Mouse (Mus musculus) hematopoietic stem cell, adult 5-6 weeks (primary cell): ENCODE results near the gene Tbcel. TPM values are rescaled to one million over a fixed set of nuclear protein-coding genes. Genes with fewer than 3 reads are reported as not detected.

Source experiments
- ATAC-seq, 2 experiments: fragments of 125-278 bp in 1 of 2; replicated peaks in 1 of 2; 2 replicates each; pipeline ENCODE4 v1.8.0; 2016 to 2017; ENCODE audit warnings: inconsistent platforms in 2 of 2, mild to moderate bottlenecking in 2 of 2, moderate number of reproducible peaks in 2 of 2, low read depth in 1 of 2, moderate TSS enrichment in 1 of 2; ENCODE audit not compliant: low FRiP score in 2 of 2, poor library complexity in 2 of 2, severe bottlenecking in 2 of 2, insufficient read depth in 1 of 2, low TSS enrichment in 1 of 2
- total RNA-seq: library from RNA; stranded (forward); fragments of 172-1452, 232-1000 nt; gene quantifications from 2 replicates; pipeline ENCODE4 v1.2.3, GENCODE M21; 2017

Gene Tbcel
- total RNA-seq, 1 experiment from 2014 or later: 33.9 TPM

GRCm38 (mm10) chr9:42491780-42492179, 15.8 kb downstream of the Tbcel start:
- no peak for ATAC-seq

GRCm38 (mm10) chr9:42490589-42491382, 16.8 kb downstream of the Tbcel start:
- ATAC-seq: no peak

GRCm38 (mm10) chr9:42488071-42488470, 19.5 kb downstream of the Tbcel start:
- no peak for ATAC-seq

- no peak for ATAC-seq
Observed at GRCm38 (mm10) chr9:42486913-42487312, 20.7 kb downstream of the Tbcel start.

GRCm38 (mm10) chr9:42484667-42485066, 22.9 kb downstream of the Tbcel start:
- no peak for ATAC-seq

GRCm38 (mm10) chr9:42482944-42483343, 24.7 kb downstream of the Tbcel start:
- no peak for ATAC-seq

- no peak for ATAC-seq
Observed at GRCm38 (mm10) chr9:42476166-42476565, 31.4 kb downstream of the Tbcel start.

- ATAC-seq: no peak
Observed at GRCm38 (mm10) chr9:42474244-42474643, 33.4 kb downstream of the Tbcel start.

- ATAC-seq: peak; percentile 68 to 76
Observed at GRCm38 (mm10) chr9:42471921-42472747, 35.5 kb downstream of the Tbcel start.

- peak; percentile 54 to 62 for ATAC-seq
Observed at GRCm38 (mm10) chr9:42471214-42471613, 36.4 kb downstream of the Tbcel start.

- ATAC-seq: no peak
Observed at GRCm38 (mm10) chr9:42469323-42469722, 38.3 kb downstream of the Tbcel start.

- peak; percentile 16 to 27; a peak in 1 of 4 replicates for ATAC-seq
Observed at GRCm38 (mm10) chr9:42468360-42468759, 39.2 kb downstream of the Tbcel start.

GRCm38 (mm10) chr9:42467116-42467815, 40.3 kb downstream of the Tbcel start:
- ATAC-seq: no peak

GRCm38 (mm10) chr9:42465661-42466091, 41.9 kb downstream of the Tbcel start:
- ATAC-seq: peak; percentile 51 to 64

GRCm38 (mm10) chr9:42464181-42464580, 43.4 kb downstream of the Tbcel start:
- ATAC-seq: no peak

GRCm38 (mm10) chr9:42463220-42463989, 44.2 kb downstream of the Tbcel start:
- ATAC-seq: peak; percentile 42 to 65

- ATAC-seq: no peak
Observed at GRCm38 (mm10) chr9:42462585-42463219, 44.9 kb downstream of the Tbcel start.
